Mouse (Mus musculus): ENCODE data around the gene Gpx4. TPM values are rescaled to one million over a fixed set of nuclear protein-coding genes. Genes with fewer than 3 reads are reported as not detected.

Gene Gpx4
- polyA plus RNA-seq, 1 experiment from 2014 or later, result 1,519 TPM

GRCm38 (mm10) chr10:80091527-80091926 is 44.6 kb downstream of the Gpx4 start:
- no peak for TF ChIP-seq CTCF (IDR thresholded peaks at IDR 0.05; ENCODE audit: low read depth)
- Histone ChIP-seq H3K36me3 (ENCODE audit: control insufficient read depth, insufficient read depth) (peaks cover 15% of the 10 kb centered on the region; the same call in 1 of the 2 replicates), H3K9me3 (ENCODE audit: control insufficient read depth) (no peaks in the 10 kb centered on the region), H3K4me1 (replicated peaks; ENCODE audit: control insufficient read depth, insufficient read depth, low read length) (no peaks in the 10 kb centered on the region), H3K4me3 (ENCODE audit: low read depth, low read length) (no peak overlapping the region), H3K9ac (ENCODE audit: low read depth, low read length) (no peak overlapping the region), H3K27ac (ENCODE audit: low read depth, low read length) (no peak overlapping the region), H3K4me2 (replicated peaks; ENCODE audit: low read depth) (no peak overlapping the region), H3K27me3 (replicated peaks; ENCODE audit: control insufficient read depth, insufficient read depth, low read length) (no peaks in the 10 kb centered on the region)
- WGBS, result 87% methylated on average over 6 of the region's 6 CpGs
- ATAC-seq, result no peak

- TF ChIP-seq CTCF (IDR thresholded peaks at IDR 0.05; ENCODE audit: low read depth), result no peak
- Histone ChIP-seq H3K4me2 (replicated peaks; ENCODE audit: low read depth) (no peak overlapping the region), H3K27ac (ENCODE audit: low read depth, low read length) (no peak overlapping the region), H3K9ac (ENCODE audit: low read depth, low read length) (no peak overlapping the region), H3K36me3 (ENCODE audit: control insufficient read depth, insufficient read depth) (peaks cover 8% of the 10 kb centered on the region; the same call in 1 of the 2 replicates), H3K4me3 (ENCODE audit: low read depth, low read length) (no peak overlapping the region), H3K27me3 (replicated peaks; ENCODE audit: control insufficient read depth, insufficient read depth, low read length) (no peaks in the 10 kb centered on the region), H3K4me1 (replicated peaks; ENCODE audit: control insufficient read depth, insufficient read depth, low read length) (peaks cover 9% of the 10 kb centered on the region; the same call in 1 of the 2 replicates), H3K9me3 (ENCODE audit: control insufficient read depth) (no peaks in the 10 kb centered on the region)
- ATAC-seq, result no peak
- WGBS, result 65% methylated on average over 5 of the region's 5 CpGs
Observed at GRCm38 (mm10) chr10:80092690-80093089, 45.7 kb downstream of the Gpx4 start.

GRCm38 (mm10) chr10:80094085-80094484 is 47.1 kb downstream of the Gpx4 start:
- Histone ChIP-seq H3K9me3 (ENCODE audit: control insufficient read depth) (no peaks in the 10 kb centered on the region), H3K4me3 (ENCODE audit: low read depth, low read length) (no peak overlapping the region), H3K36me3 (ENCODE audit: control insufficient read depth, insufficient read depth) (peaks cover 8% of the 10 kb centered on the region; the same call in 1 of the 2 replicates), H3K27me3 (replicated peaks; ENCODE audit: control insufficient read depth, insufficient read depth, low read length) (no peaks in the 10 kb centered on the region), H3K9ac (ENCODE audit: low read depth, low read length) (no peak overlapping the region), H3K4me2 (replicated peaks; ENCODE audit: low read depth) (no peak overlapping the region), H3K4me1 (replicated peaks; ENCODE audit: control insufficient read depth, insufficient read depth, low read length) (peaks cover 10% of the 10 kb centered on the region; the same call in 1 of the 2 replicates), H3K27ac (ENCODE audit: low read depth, low read length) (no peak overlapping the region)
- no peak for TF ChIP-seq CTCF (IDR thresholded peaks at IDR 0.05; ENCODE audit: low read depth)
- 91% methylated on average over 6 of the region's 6 CpGs for WGBS
- ATAC-seq, result no peak

GRCm38 (mm10) chr10:80094684-80095083 is 47.7 kb downstream of the Gpx4 start:
- Histone ChIP-seq H3K4me2 (replicated peaks; ENCODE audit: low read depth) (no peak overlapping the region), H3K9ac (ENCODE audit: low read depth, low read length) (no peak overlapping the region), H3K27me3 (replicated peaks; ENCODE audit: control insufficient read depth, insufficient read depth, low read length) (no peaks in the 10 kb centered on the region), H3K4me3 (ENCODE audit: low read depth, low read length) (no peak overlapping the region), H3K36me3 (ENCODE audit: control insufficient read depth, insufficient read depth) (peaks cover 8% of the 10 kb centered on the region; the same call in 1 of the 2 replicates), H3K9me3 (ENCODE audit: control insufficient read depth) (no peaks in the 10 kb centered on the region), H3K4me1 (replicated peaks; ENCODE audit: control insufficient read depth, insufficient read depth, low read length) (peaks cover 10% of the 10 kb centered on the region; the same call in 1 of the 2 replicates), H3K27ac (ENCODE audit: low read depth, low read length) (no peak overlapping the region)
- WGBS, result 63% methylated on average over 3 of the region's 3 CpGs
- ATAC-seq, result no peak
- TF ChIP-seq CTCF (IDR thresholded peaks at IDR 0.05; ENCODE audit: low read depth), result no peak

- 83% methylated on average over 5 of the region's 5 CpGs for WGBS
- TF ChIP-seq CTCF (IDR thresholded peaks at IDR 0.05; ENCODE audit: low read depth), result no peak
- Histone ChIP-seq H3K4me1 (replicated peaks; ENCODE audit: control insufficient read depth, insufficient read depth, low read length) (peaks cover 10% of the 10 kb centered on the region; the same call in 1 of the 2 replicates), H3K4me2 (replicated peaks; ENCODE audit: low read depth) (no peak overlapping the region), H3K4me3 (ENCODE audit: low read depth, low read length) (no peak overlapping the region), H3K9ac (ENCODE audit: low read depth, low read length) (no peak overlapping the region), H3K9me3 (ENCODE audit: control insufficient read depth) (no peaks in the 10 kb centered on the region), H3K27me3 (replicated peaks; ENCODE audit: control insufficient read depth, insufficient read depth, low read length) (no peaks in the 10 kb centered on the region), H3K36me3 (ENCODE audit: control insufficient read depth, insufficient read depth) (peaks cover 7% of the 10 kb centered on the region; the same call in 1 of the 2 replicates), H3K27ac (ENCODE audit: low read depth, low read length) (no peak overlapping the region)
- no peak for ATAC-seq
Observed at GRCm38 (mm10) chr10:80095547-80095946, 48.6 kb downstream of the Gpx4 start.

GRCm38 (mm10) chr10:80097275-80097674 is 50.3 kb downstream of the Gpx4 start:
- Histone ChIP-seq H3K27ac (ENCODE audit: low read depth, low read length) (no peak overlapping the region), H3K4me2 (replicated peaks; ENCODE audit: low read depth) (0 out of 2 replicates have a peak overlapping the region, but pooled peaks have one; percentile 13), H3K9ac (ENCODE audit: low read depth, low read length) (0 out of 2 replicates have a peak overlapping the region, but pooled peaks have one; percentile 22), H3K27me3 (replicated peaks; ENCODE audit: control insufficient read depth, insufficient read depth, low read length) (no peaks in the 10 kb centered on the region), H3K9me3 (ENCODE audit: control insufficient read depth) (no peaks in the 10 kb centered on the region), H3K4me3 (ENCODE audit: low read depth, low read length) (no peak overlapping the region), H3K36me3 (ENCODE audit: control insufficient read depth, insufficient read depth) (peaks cover 4% of the 10 kb centered on the region; the same call in 1 of the 2 replicates), H3K4me1 (replicated peaks; ENCODE audit: control insufficient read depth, insufficient read depth, low read length) (peaks cover 16% of the 10 kb centered on the region; the same call in 1 of the 2 replicates)
- no peak for TF ChIP-seq CTCF (IDR thresholded peaks at IDR 0.05; ENCODE audit: low read depth)
- WGBS, result 7% methylated on average over 7 of the region's 7 CpGs
- ATAC-seq, result no peak

All from intestine, postnatal 0 days (tissue).